Mouse (Mus musculus) myocyte (in vitro differentiated cells): ENCODE data around the gene Gcfc2. TPM values are rescaled to one million over a fixed set of nuclear protein-coding genes. Genes with fewer than 3 reads are reported as not detected.

Experiments
- H3K27me3 ChIP-seq: one replicate; pipeline ENCODE4 v1.6.1; 2011; ENCODE audit not compliant: control insufficient read depth, insufficient read depth, insufficient read length
- H3K36me3 ChIP-seq: one replicate; pipeline ENCODE4 v1.6.1; 2011; ENCODE audit not compliant: control insufficient read depth, insufficient read depth
- H3K4me2 ChIP-seq: one replicate; pipeline ENCODE4 v1.6.1; 2011; ENCODE audit warnings: low read depth, control low read depth
- H3K4me3 ChIP-seq: one replicate; pipeline ENCODE4 v1.5.1; 2011; ENCODE audit warnings: mild to moderate bottlenecking, control low read depth, moderate library complexity
- H3K79me2 ChIP-seq: one replicate; pipeline ENCODE4 v1.6.1; 2011; ENCODE audit not compliant: control insufficient read depth, insufficient read depth
- H3ac ChIP-seq: one replicate; pipeline ENCODE4 v1.6.1; 2011; ENCODE audit not compliant: control insufficient read depth, insufficient read length
- CEBPB ChIP-seq: IDR thresholded peaks from 2 replicates; pipeline ENCODE4 v1.6.1; 2011; ENCODE audit warnings: mild to moderate bottlenecking, moderate library complexity; ENCODE audit not compliant: poor library complexity, insufficient read depth, severe bottlenecking
- E2F4 ChIP-seq: IDR thresholded peaks from one replicate; pipeline ENCODE4 v1.6.1; 2011; ENCODE audit warnings: mild to moderate bottlenecking, control low read depth, moderate library complexity; ENCODE audit not compliant: insufficient read depth
- MAX ChIP-seq: IDR thresholded peaks from one replicate; pipeline ENCODE4 v1.6.1; 2011; ENCODE audit warnings: low read depth, mild to moderate bottlenecking, control low read depth
- MYOD1 ChIP-seq, 3 experiments: IDR thresholded peaks; one replicate each; pipeline ENCODE4 v1.6.1; 2011; ENCODE audit warnings: control low read depth in 2 of 3, low read depth in 2 of 3, mild to moderate bottlenecking in 2 of 3, moderate library complexity in 1 of 3; ENCODE audit not compliant: insufficient read length in 2 of 3, control insufficient read depth in 1 of 3
- MYOG ChIP-seq, 3 experiments: IDR thresholded peaks; one replicate each; pipeline ENCODE4 v1.6.1; 2011; ENCODE audit warnings: control low read depth in 2 of 3, low read depth in 2 of 3, mild to moderate bottlenecking in 2 of 3; ENCODE audit not compliant: insufficient read length in 2 of 3, control insufficient read depth in 1 of 3, insufficient read depth in 1 of 3
- POLR2A ChIP-seq: IDR thresholded peaks from one replicate; pipeline ENCODE4 v1.6.1; 2011; ENCODE audit warnings: low read depth, mild to moderate bottlenecking, control low read depth, moderate library complexity; ENCODE audit not compliant: insufficient read length
- POLR2AphosphoS2 ChIP-seq: IDR thresholded peaks from one replicate; pipeline ENCODE4 v1.6.1; 2011; ENCODE audit warnings: low read depth, control low read depth; ENCODE audit not compliant: insufficient read length
- REST ChIP-seq: IDR thresholded peaks from one replicate; pipeline ENCODE4 v1.6.1; 2011; ENCODE audit warnings: mild to moderate bottlenecking, control low read depth, moderate library complexity; ENCODE audit not compliant: insufficient read depth, insufficient read length
- SRF ChIP-seq: IDR thresholded peaks from one replicate; pipeline ENCODE4 v1.6.1; 2011; ENCODE audit warnings: low read depth; ENCODE audit not compliant: control insufficient read depth, insufficient read length
- TCF12 ChIP-seq: IDR thresholded peaks from one replicate; pipeline ENCODE4 v1.6.1; 2011; ENCODE audit warnings: mild to moderate bottlenecking, control low read depth; ENCODE audit not compliant: poor library complexity, insufficient read depth, severe bottlenecking
- TCF3 ChIP-seq: IDR thresholded peaks from one replicate; pipeline ENCODE4 v1.6.1; 2011; ENCODE audit warnings: low read depth, control low read depth; ENCODE audit not compliant: insufficient read length
- USF1 ChIP-seq: IDR thresholded peaks from one replicate; pipeline ENCODE4 v1.6.1; 2011; ENCODE audit warnings: low read depth, mild to moderate bottlenecking, control low read depth, moderate library complexity
- polyA plus RNA-seq: library from polyadenylated mRNA; unstranded; fragments of >200 nt; fragmentation: generic; extraction: Trizol; gene quantifications from one replicate; pipeline ENCODE4 v1.2.1, GENCODE M21; 2012; ENCODE audit warnings: missing spikeins

Gcfc2 gene
- polyA plus RNA-seq, 1 experiment: 0.88 TPM

GRCm38 (mm10) chr6:81912177-81912576 is 11.3 kb upstream of the Gcfc2 start:
- no peak overlapping the region for H3ac ChIP-seq
- no peaks in the 10 kb centered on the region for H3K79me2 ChIP-seq
- no peak for TF ChIP-seq POLR2AphosphoS2
- TF ChIP-seq POLR2A: no peak
- no peak for TF ChIP-seq TCF12
- no peak for TF ChIP-seq CEBPB
- TF ChIP-seq TCF3: no peak
- TF ChIP-seq REST: no peak
- TF ChIP-seq MYOD1 (IDR thresholded peaks at IDR 0.05; ENCODE audit: control insufficient read depth in 1 of 3, insufficient read length in 2 of 3, low read depth in 2 of 3): no peak
- no peak for TF ChIP-seq MYOG (IDR thresholded peaks at IDR 0.05; ENCODE audit: control insufficient read depth in 1 of 3, insufficient read depth in 1 of 3, insufficient read length in 2 of 3, low read depth in 2 of 3)
- no peak for TF ChIP-seq MAX
- TF ChIP-seq E2F4: no peak
- TF ChIP-seq SRF: no peak
- H3K4me3 ChIP-seq: no peak overlapping the region
- H3K27me3 ChIP-seq: peaks cover 4% of the 10 kb centered on the region
- no peaks in the 10 kb centered on the region for H3K36me3 ChIP-seq
- H3K4me2 ChIP-seq: no peak overlapping the region

GRCm38 (mm10) chr6:81924304-81924703 is 835 bp downstream of the Gcfc2 start:
- Histone ChIP-seq H3K4me2 (peak overlapping the region; percentile 90), H3K4me3 (peak overlapping the region; percentile 56), H3K79me2 (peaks cover 8% of the 10 kb centered on the region), H3K36me3 (peaks cover 6% of the 10 kb centered on the region), H3K27me3 (no peaks in the 10 kb centered on the region), H3ac (peak overlapping the region; percentile 20)
- no peak for TF ChIP-seq REST
- no peak for TF ChIP-seq TCF12

GRCm38 (mm10) chr6:81929402-81929801 is 5.9 kb downstream of the Gcfc2 start:
- no peaks in the 10 kb centered on the region for H3K27me3 ChIP-seq
- peaks cover 31% of the 10 kb centered on the region for H3K36me3 ChIP-seq
- peaks cover 1% of the 10 kb centered on the region for H3K79me2 ChIP-seq
- no peak overlapping the region for H3ac ChIP-seq
- TF ChIP-seq E2F4: no peak
- no peak for TF ChIP-seq TCF12
- TF ChIP-seq REST: no peak
- no peak for TF ChIP-seq POLR2A
- no peak for TF ChIP-seq SRF
- H3K4me2 ChIP-seq: no peak overlapping the region
- no peak overlapping the region for H3K4me3 ChIP-seq

- no peak overlapping the region for H3K4me3 ChIP-seq
Observed at GRCm38 (mm10) chr6:81933281-81933680, 9.8 kb downstream of the Gcfc2 start.

GRCm38 (mm10) chr6:81941718-81942117 is 18.2 kb downstream of the Gcfc2 start:
- TF ChIP-seq CEBPB (no peak), MAX (no peak), MYOG (IDR thresholded peaks at IDR 0.05; ENCODE audit: control insufficient read depth in 1 of 3, insufficient read depth in 1 of 3, insufficient read length in 2 of 3, low read depth in 2 of 3) (no peak), E2F4 (no peak), SRF (no peak), USF1 (no peak), POLR2A (no peak), TCF3 (no peak), TCF12 (no peak), MYOD1 (IDR thresholded peaks at IDR 0.05; ENCODE audit: control insufficient read depth in 1 of 3, insufficient read length in 2 of 3, low read depth in 2 of 3) (no peak), POLR2AphosphoS2 (no peak)
- Histone ChIP-seq H3K4me2 (no peak overlapping the region), H3K79me2 (no peaks in the 10 kb centered on the region), H3ac (no peak overlapping the region), H3K4me3 (no peak overlapping the region), H3K27me3 (no peaks in the 10 kb centered on the region), H3K36me3 (peaks cover 63% of the 10 kb centered on the region)

More at GRCm38 (mm10) chr6:81933281-81933680, 9.8 kb downstream of the Gcfc2 start:
- Histone ChIP-seq H3K27me3 (no peaks in the 10 kb centered on the region), H3K4me2 (no peak overlapping the region), H3ac (no peak overlapping the region), H3K79me2 (no peaks in the 10 kb centered on the region), H3K36me3 (peaks cover 41% of the 10 kb centered on the region)
- TF ChIP-seq POLR2AphosphoS2: no peak
- no peak for TF ChIP-seq CEBPB
- TF ChIP-seq REST: no peak

GRCm38 (mm10) chr6:81943281-81943680 is 19.8 kb downstream of the Gcfc2 start:
- Histone ChIP-seq H3K36me3 (peaks cover 51% of the 10 kb centered on the region), H3ac (no peak overlapping the region), H3K27me3 (no peaks in the 10 kb centered on the region), H3K4me3 (no peak overlapping the region), H3K4me2 (no peak overlapping the region), H3K79me2 (no peaks in the 10 kb centered on the region)
- TF ChIP-seq E2F4 (no peak), TCF3 (no peak), REST (no peak), POLR2AphosphoS2 (no peak), POLR2A (no peak), TCF12 (no peak), MAX (no peak), MYOG (IDR thresholded peaks at IDR 0.05; ENCODE audit: control insufficient read depth in 1 of 3, insufficient read depth in 1 of 3, insufficient read length in 2 of 3, low read depth in 2 of 3) (no peak), USF1 (no peak), MYOD1 (IDR thresholded peaks at IDR 0.05; ENCODE audit: control insufficient read depth in 1 of 3, insufficient read length in 2 of 3, low read depth in 2 of 3) (peak in 2 of 3 experiments; percentile 2 to 5), CEBPB (peak; percentile 81; the same call in 1 of the 2 replicates)
